Mouse (Mus musculus) urinary bladder, postnatal 10 days (tissue): Measurements from ENCODE around the gene Parp14.

Experiments used
- DNase-seq: peaks from one replicate; pipeline ENCODE4 v3.0.0; 2022; ENCODE audit warnings: low spot score

The Parp14 gene

GRCm38 (mm10) chr16:35869656-35870055 lies 1.7 kb downstream of the Parp14 start:
- DNase-seq = no peak

DNA sequence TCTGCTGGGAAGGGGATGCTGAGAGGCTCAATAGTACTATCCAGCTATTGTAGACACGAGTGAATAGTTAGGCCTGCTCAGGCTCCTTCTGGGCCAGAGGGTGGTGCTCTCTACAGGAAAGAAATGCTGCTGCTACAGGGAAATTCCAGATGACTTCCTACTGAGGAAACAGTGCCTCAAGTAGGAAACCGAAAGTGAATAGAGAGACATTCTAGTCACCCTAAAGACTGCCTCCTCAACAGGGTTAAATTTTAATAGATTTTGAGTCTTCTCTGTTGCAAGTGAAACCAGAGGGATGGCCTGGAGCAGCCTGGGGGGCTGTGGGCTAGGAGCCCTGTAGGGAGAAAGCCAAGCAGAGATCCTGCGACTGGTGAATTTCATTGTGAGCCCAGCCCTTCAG lies 2.2 kb downstream of the Parp14 start:
- DNase-seq = no peak

DNA sequence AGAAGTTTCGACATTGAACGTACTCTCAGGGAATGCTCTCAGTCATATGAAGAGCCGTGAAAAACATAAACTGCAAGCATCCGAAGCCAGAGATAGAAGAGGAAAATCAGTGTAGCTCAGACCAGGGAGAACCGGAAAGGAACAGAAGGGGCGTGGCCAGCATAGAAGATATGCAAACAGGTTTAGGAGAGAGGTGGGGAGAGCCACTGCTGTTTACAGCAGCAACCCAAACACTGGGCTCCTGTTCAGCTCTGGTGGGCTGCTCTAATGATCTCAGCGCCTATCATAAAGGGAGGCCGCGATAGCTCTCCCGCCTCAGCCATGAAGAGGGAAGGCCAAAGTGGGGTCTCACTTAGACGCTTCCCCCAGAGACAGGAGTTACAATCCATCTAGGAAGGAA lies 3.6 kb downstream of the Parp14 start:
- DNase-seq = no peak

- DNase-seq = no peak
These were observed 9.3 kb downstream of the Parp14 start for GRCm38 (mm10) chr16:35862057-35862456.

DNA sequence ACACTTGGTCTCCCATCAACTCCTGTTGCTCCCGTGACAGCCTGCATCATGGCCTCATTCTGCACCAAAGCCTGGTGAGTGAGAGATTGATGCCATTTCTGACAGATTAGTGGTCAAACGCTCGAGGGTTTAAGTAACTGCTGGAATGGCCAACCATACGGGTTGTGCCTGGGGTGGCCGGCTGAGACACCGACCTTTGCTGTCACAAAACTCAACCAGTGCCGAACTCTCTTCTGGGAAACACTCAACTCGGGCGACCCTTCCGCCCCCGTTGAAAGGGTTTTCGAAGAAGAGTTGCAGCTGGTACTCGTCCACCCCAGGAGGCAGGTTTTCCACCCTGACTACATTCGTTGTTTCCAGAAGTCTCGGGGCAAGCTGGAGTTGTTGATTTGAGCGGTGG lies 11.1 kb downstream of the Parp14 start:
- DNase-seq = no peak

GRCm38 (mm10) chr16:35856766-35857165 lies 14.6 kb downstream of the Parp14 start:
- no peak for DNase-seq

DNA sequence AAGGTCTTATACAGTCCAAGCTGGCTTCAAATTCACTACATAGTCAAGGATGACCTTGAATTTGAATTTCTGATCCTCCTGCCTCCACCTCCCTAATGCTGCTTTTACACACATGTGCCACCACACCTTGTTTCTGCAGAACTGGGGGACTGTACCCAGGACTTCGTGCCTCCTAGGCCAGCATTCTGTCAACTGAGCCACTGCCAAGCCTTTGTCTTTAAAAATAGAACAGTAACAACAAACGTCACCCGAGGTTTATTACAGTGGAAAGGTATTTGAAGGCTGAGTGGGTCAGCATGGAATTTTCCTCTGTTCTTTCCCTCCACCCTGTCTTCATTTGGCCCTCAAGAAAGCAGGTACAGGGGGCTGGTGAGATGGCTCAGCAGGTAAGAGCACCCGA lies 15.5 kb downstream of the Parp14 start:
- no peak for DNase-seq

GRCm38 (mm10) chr16:35847138-35847537 lies 24.2 kb downstream of the Parp14 start:
- DNase-seq = no peak

DNA sequence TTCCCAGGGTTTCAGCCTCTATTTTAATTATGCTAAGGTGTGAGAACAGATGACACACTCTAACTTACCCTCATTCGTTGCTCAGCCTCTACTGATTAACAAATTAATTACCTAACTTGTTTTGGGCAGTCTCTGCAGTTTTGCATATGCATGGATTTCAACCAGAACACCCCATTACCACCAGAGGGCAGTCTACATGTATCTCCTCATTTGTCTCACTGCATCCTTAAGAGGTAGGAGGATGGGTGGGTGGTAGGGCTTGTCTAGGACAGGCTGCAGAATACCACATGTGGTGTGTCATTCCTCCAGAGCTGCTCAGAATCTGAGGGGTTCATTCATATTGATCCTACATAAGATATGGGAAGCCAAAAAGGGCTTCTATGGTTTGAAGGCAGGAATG lies 31.7 kb downstream of the Parp14 start:
- no peak for DNase-seq

GRCm38 (mm10) chr16:35834653-35835052 lies 36.7 kb downstream of the Parp14 start:
- no peak for DNase-seq

GRCm38 (mm10) chr16:35832926-35833325 lies 38.4 kb downstream of the Parp14 start:
- DNase-seq = no peak

DNA sequence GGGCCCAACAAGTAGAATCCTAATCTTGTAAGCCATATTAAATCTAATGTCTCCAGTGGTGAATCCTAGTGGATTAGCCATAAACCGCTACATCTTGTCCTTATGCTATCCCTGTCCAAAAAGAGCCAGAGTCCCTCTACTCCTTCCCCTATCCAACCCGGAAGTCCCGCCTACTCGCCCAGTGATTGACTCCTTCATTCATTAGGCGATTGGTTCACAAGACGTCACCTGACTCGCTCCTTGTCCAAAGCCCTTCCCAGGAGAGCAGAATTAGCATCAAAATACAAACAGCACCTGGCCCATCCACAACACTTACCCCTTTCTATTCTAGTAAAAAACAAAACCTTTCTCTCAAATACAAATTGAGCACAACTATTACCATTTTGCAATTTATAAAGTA lies 41.3 kb downstream of the Parp14 start:
- DNase-seq = no peak

DNA sequence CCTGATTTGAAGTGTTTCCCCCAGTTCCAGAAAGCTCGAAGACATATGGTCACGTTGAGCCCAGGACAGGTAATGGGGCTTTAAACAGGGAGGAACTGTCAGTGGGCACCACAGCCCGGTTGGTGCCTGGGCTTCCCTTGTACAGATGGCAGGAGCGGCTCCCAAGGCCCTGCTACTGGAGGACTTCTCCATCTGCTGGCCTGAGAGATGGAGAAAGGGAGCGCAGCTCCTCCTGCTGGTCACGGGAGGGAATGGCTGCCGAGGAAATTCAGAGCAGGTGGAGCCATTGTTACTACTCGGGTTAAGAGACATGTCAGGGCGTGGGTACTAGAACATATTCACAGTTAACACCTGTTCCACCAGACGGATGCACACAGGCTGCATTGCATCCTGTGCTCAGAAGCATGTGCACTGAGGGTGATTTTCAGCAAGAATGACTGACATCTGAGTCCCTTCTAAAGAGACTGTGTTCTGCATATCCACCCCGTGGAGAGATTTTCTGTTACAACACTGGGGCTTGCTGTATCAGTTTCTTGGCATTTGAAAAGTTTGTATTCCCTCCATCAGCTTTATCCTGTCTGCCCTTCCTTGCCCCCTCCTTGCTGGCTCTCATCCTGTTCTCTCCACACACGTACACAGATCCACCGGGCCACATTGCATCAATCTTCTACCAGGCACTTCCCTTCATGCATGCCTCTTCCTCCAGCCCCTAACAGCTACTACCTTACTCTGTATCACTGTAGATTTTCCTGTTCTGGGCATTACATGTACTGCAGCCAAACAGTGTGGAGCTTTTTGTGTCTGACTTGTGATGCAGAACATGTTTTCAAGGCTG lies 53.9 kb downstream of the Parp14 start:
- DNase-seq = peak; percentile 26

DNA sequence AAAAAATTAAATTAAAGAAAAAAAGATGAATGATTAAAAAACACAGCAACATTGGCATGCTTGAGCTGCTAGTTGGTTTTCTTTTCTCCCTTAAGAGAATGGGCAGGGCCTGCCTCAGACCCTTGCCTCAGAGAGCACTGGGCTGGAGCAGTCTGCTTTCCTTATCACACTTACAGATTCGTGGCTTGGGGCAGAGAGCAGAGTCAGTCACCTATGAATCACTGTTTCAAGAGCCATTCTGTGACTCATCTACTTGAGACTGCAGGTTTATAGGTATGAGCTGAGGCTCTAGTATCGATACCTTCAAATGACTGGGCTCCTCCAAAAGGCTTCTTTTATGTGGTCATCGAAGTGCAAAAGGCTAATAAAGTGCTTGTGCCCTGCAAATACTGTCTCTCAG lies 58.2 kb downstream of the Parp14 start:
- DNase-seq = no peak

GRCm38 (mm10) chr16:35808838-35809237 lies 62.5 kb downstream of the Parp14 start:
- no peak for DNase-seq

DNA sequence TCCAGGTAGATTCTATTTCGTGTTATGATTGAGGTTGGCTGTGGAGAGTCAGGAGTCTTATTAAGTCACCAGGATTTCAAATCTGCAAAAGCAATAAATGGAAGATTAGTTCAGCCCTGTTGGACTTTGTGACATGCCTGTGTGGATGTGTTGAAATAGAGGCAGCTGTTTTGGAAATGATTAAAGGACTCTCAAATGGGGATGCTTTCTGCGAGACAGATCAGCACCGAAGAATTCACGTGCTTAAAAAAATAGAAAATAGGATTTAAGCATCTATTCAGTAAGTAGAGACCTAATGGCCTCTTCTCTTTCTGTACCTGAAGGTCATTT lies 63.7 kb downstream of the Parp14 start:
- no peak for DNase-seq

- DNase-seq = no peak
These were observed 64.2 kb downstream of the Parp14 start for GRCm38 (mm10) chr16:35806973-35807662.

DNA sequence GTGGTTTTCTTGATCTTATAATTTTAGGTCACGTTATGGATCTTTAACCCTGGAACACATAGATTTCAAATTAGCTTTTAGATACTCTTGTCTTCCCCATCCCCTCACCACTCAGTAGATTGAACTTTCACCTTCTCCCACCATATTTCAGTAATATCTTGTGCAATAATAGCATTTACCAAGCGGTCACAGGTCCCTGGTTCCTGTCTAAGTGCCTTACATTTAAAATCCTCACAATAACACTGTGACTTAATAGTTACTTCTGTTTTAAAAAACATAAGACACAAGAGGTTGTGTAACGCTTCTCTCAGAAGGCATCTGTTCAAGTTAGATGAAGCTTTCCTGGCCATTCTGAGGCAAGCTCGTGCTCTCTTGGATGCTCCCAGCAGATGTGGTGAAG lies 67.6 kb downstream of the Parp14 start:
- no peak for DNase-seq

- DNase-seq = no peak
These were observed 69.2 kb downstream of the Parp14 start for GRCm38 (mm10) chr16:35802163-35802562.

GRCm38 (mm10) chr16:35791962-35792521 lies 79.3 kb downstream of the Parp14 start:
- no peak for DNase-seq

DNA sequence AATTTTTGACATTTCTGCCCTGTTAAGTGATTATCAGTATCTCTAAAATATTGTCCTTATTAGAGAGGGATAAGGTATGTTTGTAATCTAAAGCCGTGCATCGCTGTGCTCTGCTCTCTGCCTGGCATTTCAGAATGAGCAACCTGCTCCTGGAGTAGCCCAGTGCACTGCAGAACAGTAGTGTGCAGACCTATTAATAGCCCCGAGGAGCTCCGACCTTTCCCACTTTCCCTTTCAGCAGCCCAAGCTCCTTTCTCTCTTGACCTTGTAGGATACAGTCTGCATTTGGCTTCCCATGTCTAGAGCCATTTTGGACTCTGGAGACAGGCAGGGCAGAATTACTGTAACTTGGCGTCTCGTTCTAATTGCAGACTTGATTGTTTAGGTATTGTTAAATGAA lies 83.0 kb downstream of the Parp14 start:
- no peak for DNase-seq

GRCm38 (mm10) chr16:35787568-35788189 lies 83.7 kb downstream of the Parp14 start:
- DNase-seq = no peak

- DNase-seq = no peak
These were observed 84.2 kb downstream of the Parp14 start for GRCm38 (mm10) chr16:35787163-35787562.
